Mouse (Mus musculus) MEL (cell line): ENCODE measurements around the gene Arhgap23.

Experiments
- CTCF ChIP-seq, 3 experiments: IDR thresholded peaks in 2 of 3; conservative IDR thresholded peaks in 1 of 3; 2 replicates each; pipeline ENCODE4 v1.5.1; 2011 to 2012; ENCODE audit warnings: low read length in 3 of 3, low read depth in 2 of 3, mild to moderate bottlenecking in 2 of 3, improper control_type of control experiment in 1 of 3, inconsistent platforms in 1 of 3, mixed read lengths in 1 of 3, moderate library complexity in 1 of 3; ENCODE audit not compliant: control insufficient read depth in 1 of 3, insufficient read depth in 1 of 3, poor library complexity in 1 of 3, severe bottlenecking in 1 of 3
- ELF1 ChIP-seq: IDR thresholded peaks from 2 replicates; pipeline ENCODE4 v1.6.1; 2014; ENCODE audit warnings: low read depth, mild to moderate bottlenecking, inconsistent platforms, low read length, improper control_type of control experiment, moderate library complexity
- EP300 ChIP-seq, 2 experiments: IDR thresholded peaks; 2 replicates each; pipeline ENCODE4 v1.6.1; 2011; ENCODE audit warnings: improper control_type of control experiment in 2 of 2, low read length in 2 of 2, low read depth in 1 of 2, mild to moderate bottlenecking in 1 of 2
- GATA1 ChIP-seq: IDR thresholded peaks from 2 replicates; pipeline ENCODE4 v1.6.1; 2011; ENCODE audit warnings: low read depth, low read length, improper control_type of control experiment
- MAFK ChIP-seq: IDR thresholded peaks from 2 replicates; pipeline ENCODE4 v1.6.1; 2011; ENCODE audit warnings: low read depth, mild to moderate bottlenecking, low read length, improper control_type of control experiment, borderline replicate concordance
- MAZ ChIP-seq: IDR thresholded peaks from 2 replicates; pipeline ENCODE4 v1.6.1; 2012; ENCODE audit warnings: low read depth, mild to moderate bottlenecking, inconsistent platforms, low read length, improper control_type of control experiment
- NELFE ChIP-seq: IDR thresholded peaks from 2 replicates; pipeline ENCODE4 v1.6.1; 2011; ENCODE audit warnings: low read depth, low read length, improper control_type of control experiment
- POLR2A ChIP-seq, 2 experiments: IDR thresholded peaks; 2 replicates each; pipeline ENCODE4 v1.6.1; 2011 to 2012; ENCODE audit warnings: low read length in 2 of 2, mild to moderate bottlenecking in 2 of 2, control low read depth in 1 of 2, improper control_type of control experiment in 1 of 2, low read depth in 1 of 2, moderate library complexity in 1 of 2; ENCODE audit not compliant: control insufficient read depth in 1 of 2, insufficient read depth in 1 of 2, poor library complexity in 1 of 2
- SIN3A ChIP-seq: IDR thresholded peaks from 2 replicates; pipeline ENCODE4 v1.6.1; 2012; ENCODE audit warnings: low read length, improper control_type of control experiment, inconsistent platforms
- TCF12 ChIP-seq: IDR thresholded peaks from 2 replicates; pipeline ENCODE4 v1.6.1; 2014; ENCODE audit warnings: low read depth, mild to moderate bottlenecking, inconsistent platforms, low read length, improper control_type of control experiment, moderate library complexity
- USF1 ChIP-seq: IDR thresholded peaks from 2 replicates; pipeline ENCODE4 v1.6.1; 2014; ENCODE audit warnings: low read depth, mild to moderate bottlenecking, inconsistent platforms, low read length, improper control_type of control experiment, moderate library complexity

- no peak for TF ChIP-seq MAFK
- no peak for TF ChIP-seq CTCF (IDR thresholded peaks at IDR 0.05 in 2 of 3, conservative IDR thresholded peaks at IDR 0.05 in 1 of 3; ENCODE audit: control insufficient read depth in 1 of 3, insufficient read depth in 1 of 3, low read depth in 2 of 3, low read length in 3 of 3, poor library complexity in 1 of 3, severe bottlenecking in 1 of 3)
- no peak for TF ChIP-seq ELF1
- no peak for TF ChIP-seq GATA1
- no peak for TF ChIP-seq NELFE
- no peak for TF ChIP-seq EP300 (IDR thresholded peaks at IDR 0.05; ENCODE audit: low read depth in 1 of 2, low read length in 2 of 2)
- TF ChIP-seq TCF12 = no peak
- no peak for TF ChIP-seq POLR2A (IDR thresholded peaks at IDR 0.05; ENCODE audit: control insufficient read depth in 1 of 2, insufficient read depth in 1 of 2, low read depth in 1 of 2, low read length in 2 of 2, poor library complexity in 1 of 2)
- TF ChIP-seq MAZ = no peak
- no peak for TF ChIP-seq USF1
- TF ChIP-seq SIN3A = no peak
These were observed 25.1 kb downstream of the Arhgap23 start for GRCm38 (mm10) chr11:97440441-97440881.
